Mouse (Mus musculus) c-Kit-positive CD71-positive TER-119-positive erythroid progenitor cells, embryonic 14.5 days (primary cell): Measurements from ENCODE around the gene Cd47.

Source experiments
- DNase-seq: peaks from one replicate; pipeline ENCODE4 v3.0.0-alpha.2; 2013; ENCODE audit warnings: low spot score

Cd47 gene

DNA sequence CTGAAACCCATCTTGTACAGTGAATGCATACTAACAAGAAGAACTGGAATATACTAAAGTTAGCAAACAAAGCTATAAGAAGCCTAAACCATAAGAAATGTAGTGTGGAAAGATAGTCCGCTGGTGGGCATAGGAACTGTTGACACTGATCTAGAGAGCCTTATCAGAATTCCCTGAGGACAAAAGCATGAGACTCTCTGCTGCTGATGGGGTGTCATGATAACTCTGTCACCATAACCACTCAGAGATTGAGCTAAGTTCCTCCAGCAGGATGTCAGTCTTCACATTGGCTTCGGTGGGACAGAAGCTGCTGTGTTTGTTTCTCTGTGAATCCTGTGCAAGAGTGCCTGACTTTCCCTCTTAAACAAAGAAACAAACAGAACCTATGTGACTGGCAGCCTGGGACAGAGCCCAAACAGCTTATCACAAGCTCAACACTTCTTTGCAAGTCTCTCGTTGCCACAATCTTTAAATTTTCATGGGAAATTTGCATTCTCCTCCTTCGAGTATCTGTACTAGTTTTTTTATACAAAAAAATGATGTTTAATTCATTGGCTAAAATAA lies 33.9 kb downstream of the Cd47 start:
- no peak for DNase-seq

- DNase-seq: no peak
Measured at GRCm38 (mm10) chr16:49836634-49837164, 36.4 kb downstream of the Cd47 start.

GRCm38 (mm10) chr16:49838923-49839322 lies 38.6 kb downstream of the Cd47 start:
- DNase-seq: no peak

GRCm38 (mm10) chr16:49839681-49840535 lies 39.6 kb downstream of the Cd47 start:
- DNase-seq: peak; percentile 95

DNA sequence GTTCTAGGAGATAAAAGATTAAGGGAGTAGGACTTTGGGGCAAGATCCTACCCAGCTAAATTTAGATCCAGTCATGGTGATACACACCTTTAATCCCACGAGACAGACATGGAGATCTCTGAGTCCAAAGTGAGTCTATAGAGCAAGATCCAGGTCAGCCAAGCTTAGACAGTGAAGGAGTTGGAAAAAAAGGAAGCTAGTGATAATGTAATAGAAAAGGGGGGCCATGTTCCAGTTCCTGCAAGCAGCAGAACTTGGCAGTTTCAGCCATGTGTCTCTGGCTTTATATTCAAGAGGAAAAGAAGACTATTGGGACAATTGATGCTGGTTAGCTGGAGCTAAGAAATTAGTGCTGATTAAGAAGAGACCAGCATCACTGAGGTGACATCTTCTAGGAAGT lies 43.4 kb downstream of the Cd47 start:
- DNase-seq: no peak

- no peak for DNase-seq
Measured at GRCm38 (mm10) chr16:49847224-49848003, 47.1 kb downstream of the Cd47 start.

GRCm38 (mm10) chr16:49848651-49849050 lies 48.3 kb downstream of the Cd47 start:
- no peak for DNase-seq

- no peak for DNase-seq
Measured at GRCm38 (mm10) chr16:49852940-49853339, 52.6 kb downstream of the Cd47 start.

DNA sequence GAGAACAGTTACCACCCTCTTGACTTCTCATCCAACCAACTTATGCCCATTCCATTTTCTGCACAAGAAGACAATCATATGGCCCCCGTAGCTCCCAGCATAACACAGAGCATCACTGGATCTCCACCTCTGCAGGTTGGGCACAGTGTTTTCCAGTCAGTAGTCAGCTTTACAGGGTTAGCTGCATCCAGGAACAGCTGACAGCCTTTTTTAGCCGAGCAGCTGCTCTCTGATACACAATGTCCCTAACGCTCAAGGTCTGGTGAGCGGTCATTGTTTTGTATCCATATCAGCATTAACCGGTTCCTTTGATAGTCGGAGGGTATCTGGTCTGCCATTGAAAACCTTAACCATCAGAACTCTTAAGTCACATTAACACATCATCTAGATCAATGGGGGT lies 53.3 kb downstream of the Cd47 start:
- DNase-seq: no peak

DNA sequence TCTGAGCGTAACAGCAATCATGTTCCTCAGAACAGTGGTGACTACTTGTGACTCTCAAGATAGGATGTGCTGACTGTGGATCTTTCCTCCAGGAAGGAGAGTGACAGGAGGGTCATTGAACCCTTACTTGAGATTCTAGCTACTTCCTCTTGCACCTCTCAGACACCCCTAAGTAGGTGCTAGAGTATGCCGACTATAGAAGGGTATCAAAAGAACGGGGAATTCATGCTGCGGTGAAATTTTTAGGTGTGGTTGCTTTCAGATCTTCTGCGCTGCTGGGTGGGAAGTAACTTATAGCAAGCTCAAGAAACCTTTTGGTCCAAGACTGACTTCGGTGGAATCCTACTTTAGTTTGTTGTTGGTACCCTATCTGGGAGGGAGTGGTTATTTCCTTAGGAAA lies 53.9 kb downstream of the Cd47 start:
- peak; percentile 44 for DNase-seq

DNA sequence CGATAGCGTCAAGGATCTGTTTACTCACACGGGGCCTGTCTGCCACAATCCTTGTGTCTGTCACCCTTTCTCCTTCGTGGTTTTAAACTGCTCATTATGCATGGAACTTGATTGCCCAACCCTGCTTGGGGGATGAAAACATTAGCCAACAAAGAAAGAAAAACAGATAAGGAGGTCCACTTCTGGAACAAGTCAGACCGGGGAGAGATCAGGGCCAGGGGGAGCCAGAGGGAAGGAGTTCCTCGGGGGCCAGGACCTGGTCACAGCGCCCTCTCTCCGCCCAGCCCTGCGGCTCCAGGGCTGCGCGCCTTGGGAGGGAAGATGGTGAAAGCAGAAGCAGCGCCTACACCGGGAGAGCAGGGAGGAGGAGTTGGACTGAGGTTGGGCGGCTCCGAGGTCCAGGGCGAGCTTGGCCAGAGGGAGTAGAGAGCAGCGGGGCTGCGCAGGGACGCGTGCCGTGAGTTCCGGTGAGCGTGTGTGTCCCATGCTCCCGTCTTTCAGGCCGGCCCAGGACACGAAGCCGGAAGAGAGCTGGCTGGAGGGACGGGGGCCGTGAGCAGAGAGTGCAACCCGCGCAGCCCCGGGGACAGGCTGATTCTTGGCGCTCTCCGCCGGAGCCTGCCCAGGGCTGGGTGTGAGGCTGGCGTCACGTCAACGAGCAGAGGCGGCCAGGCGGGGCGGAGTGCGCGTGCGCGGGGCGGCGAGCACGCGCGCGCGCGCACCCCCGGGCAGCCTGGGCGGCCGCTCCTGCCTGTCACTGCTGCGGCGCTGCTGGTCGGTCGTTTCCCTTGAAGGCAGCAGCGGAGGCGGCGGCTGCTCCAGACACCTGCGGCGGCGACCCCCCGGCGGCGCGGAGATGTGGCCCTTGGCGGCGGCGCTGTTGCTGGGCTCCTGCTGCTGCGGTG lies 54.9 kb downstream of the Cd47 start:
- DNase-seq: peak; percentile 79

DNA sequence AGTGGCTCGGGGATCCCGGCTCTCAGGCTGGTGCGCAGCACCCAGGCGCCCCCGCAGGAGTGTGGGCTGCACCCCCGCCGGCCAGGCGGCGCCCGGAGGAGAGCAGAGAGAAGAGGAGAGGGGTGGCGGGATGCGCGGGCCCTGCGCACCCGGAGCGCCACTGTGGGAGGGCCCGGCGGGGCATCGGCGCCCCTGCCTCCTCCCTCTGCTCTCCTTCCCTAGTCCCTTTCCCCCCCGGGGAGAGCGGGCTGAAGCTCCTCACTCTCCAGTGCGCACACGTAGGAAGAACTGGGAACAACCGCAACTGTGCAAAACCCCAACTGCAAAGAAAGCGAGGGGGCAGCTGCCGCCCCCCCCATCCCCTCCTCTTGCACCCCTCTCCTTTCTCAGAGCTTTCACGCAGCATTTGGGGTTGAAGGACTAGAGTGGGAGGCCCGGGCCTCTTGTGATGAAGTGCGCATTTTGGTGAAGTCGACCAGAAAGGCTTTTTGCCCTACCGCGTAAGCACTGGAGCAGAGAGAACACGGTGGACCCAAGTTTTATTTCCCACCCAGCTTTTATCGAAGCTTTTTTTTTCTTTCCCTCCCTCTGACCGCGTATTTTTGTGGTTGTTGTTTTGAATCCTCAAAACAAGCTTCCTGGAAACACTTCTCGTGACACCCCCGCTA lies 55.6 kb downstream of the Cd47 start:
- peak; percentile 44 for DNase-seq

DNA sequence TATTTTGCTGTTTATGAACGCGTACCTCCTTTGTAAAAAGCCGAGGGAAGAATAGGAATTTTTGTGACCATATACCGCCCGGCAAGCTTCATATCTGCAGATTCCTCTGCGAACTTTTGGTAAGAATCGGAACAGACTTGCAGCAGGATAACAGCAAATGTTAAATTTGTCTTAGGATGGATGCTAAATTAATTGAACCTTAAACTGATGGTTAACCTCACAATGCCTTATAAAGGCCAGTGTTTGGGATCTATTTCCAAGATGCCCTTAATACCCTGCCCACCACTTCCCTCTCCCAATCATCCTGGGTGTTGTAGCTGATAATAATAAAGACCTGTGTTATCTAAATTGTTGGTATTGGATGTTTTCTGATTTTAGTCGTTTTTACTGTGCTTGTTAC lies 56.3 kb downstream of the Cd47 start:
- DNase-seq: peak; percentile 42

DNA sequence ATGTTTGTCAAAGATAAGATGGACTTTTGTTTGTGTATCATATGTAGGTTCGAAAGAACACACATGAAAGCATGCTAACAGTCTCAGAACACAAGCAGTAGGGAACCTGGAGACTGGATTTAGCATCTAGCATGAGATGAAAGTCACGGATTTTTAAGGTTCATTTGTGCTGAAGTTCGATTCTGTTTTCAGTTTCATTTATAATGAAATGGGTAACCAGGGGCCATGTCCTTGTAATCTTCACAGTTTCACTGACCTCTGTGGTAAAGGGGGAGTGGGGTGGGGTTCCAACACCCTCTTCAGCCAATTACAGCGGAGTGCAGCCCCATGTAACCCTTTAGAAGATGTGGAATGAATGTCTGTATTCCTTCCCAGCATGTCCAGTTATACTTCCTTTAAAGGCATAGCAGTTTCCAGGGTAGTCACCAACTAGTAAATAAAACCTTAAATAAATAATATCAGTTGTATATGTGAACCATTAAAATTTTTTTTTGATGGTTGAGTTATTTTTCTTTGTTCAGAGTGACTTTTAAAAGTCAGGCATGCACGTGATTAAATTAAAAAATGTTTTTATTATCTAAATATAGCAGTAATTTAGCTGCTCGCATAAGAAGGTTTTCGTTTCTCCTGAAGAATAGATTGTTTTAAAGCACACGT lies 57.3 kb downstream of the Cd47 start:
- peak; percentile 61 for DNase-seq

GRCm38 (mm10) chr16:49858161-49858906 lies 58.0 kb downstream of the Cd47 start:
- peak; percentile 42 for DNase-seq

- DNase-seq: peak; percentile 64
Measured at GRCm38 (mm10) chr16:49858907-49859853, 58.8 kb downstream of the Cd47 start.

GRCm38 (mm10) chr16:49861986-49862385 lies 61.7 kb downstream of the Cd47 start:
- DNase-seq: no peak

DNA sequence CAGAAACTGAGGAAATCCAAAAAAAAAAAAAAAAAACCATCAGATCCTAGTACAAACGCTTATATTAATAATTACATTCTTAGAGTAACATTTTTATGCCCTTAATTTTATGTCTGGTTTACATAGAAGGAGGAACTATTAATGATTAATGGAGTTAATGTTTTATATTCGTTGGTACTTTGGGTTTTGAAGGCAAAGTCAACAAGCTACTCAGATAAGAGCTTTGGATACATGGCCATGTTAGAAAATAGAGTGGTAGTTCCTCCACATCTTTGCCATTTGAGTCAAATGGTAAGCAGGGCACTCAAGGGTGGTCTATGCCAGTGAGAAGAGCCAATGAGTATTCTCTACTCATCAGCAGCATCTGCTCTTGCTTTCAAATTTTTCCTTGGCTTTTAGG lies 66.3 kb downstream of the Cd47 start:
- DNase-seq: no peak

GRCm38 (mm10) chr16:49868278-49868677 lies 67.9 kb downstream of the Cd47 start:
- no peak for DNase-seq
